Mouse (Mus musculus) naive thymus-derived CD4-positive, alpha-beta T cell, adult 2 months (primary cell): Measurements from ENCODE around the gene 2010111I01Rik.
"Not testable (repeated sequence)": the region's sequence is repeated elsewhere in the genome, so short reads cannot be mapped to it uniquely, and the experiment has no call there.

Experiments
- DNase-seq: peaks from one replicate; pipeline ENCODE4 v3.0.0-alpha.2; 2011; ENCODE audit warnings: low read depth

Gene 2010111I01Rik

DNA sequence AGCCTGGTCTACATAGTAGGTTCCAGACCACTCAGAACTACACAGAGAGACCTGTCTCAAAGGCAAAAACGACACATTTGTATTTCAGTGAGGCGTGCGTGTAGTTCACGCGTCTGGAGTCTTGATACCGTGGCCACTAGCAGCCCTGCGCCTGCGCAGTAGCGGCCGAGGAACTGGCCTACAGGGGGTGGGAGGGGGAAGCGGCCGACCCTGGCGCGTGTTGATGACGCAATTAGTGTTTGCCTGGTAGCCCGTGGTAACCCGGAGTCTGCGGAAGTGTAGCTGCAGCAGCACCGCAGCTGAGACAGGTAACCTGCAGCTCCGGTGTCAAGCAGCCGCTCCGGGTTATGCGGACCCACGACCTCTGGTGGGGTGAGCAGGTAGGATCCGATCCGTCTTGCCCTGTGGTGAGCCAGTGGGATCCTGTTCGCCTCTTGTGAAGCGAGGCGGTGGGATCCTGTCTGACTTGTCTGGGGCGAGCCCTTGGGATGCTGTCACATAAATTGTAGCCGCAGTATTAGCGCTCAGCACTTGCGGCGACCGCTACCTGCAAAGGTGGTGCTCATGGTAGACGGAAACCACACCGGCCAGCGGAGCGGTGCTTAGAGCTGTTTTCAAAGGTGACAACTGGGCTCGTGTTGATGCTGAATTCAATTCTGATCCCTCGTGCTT lies at the start of gene 2010111I01Rik:
2010111I01Rik (plus strand) TSS at position 254 of the 672 bp plus-strand sequence.
- DNase-seq, result peak; percentile 99

DNA sequence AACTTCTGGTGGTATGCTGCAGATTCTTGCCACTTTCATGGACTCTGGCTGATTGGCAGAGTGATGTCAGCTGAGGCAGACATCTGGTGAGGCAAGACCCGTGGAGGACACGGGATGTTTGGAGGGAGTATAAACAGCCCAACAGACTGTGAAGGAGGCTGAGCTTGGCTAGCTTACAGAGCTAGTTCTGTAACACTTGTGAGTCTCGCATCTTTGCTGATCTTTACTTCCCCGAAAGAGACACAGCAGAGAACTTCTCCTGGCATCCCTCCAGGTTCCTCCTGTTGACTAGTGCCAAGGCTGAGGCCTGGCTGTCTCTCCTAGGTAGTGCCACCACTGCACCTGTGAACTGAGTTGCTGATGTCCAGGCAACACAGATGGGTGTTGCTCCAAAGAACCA lies 48.0 kb upstream of the 2010111I01Rik start:
- DNase-seq, result no peak

DNA sequence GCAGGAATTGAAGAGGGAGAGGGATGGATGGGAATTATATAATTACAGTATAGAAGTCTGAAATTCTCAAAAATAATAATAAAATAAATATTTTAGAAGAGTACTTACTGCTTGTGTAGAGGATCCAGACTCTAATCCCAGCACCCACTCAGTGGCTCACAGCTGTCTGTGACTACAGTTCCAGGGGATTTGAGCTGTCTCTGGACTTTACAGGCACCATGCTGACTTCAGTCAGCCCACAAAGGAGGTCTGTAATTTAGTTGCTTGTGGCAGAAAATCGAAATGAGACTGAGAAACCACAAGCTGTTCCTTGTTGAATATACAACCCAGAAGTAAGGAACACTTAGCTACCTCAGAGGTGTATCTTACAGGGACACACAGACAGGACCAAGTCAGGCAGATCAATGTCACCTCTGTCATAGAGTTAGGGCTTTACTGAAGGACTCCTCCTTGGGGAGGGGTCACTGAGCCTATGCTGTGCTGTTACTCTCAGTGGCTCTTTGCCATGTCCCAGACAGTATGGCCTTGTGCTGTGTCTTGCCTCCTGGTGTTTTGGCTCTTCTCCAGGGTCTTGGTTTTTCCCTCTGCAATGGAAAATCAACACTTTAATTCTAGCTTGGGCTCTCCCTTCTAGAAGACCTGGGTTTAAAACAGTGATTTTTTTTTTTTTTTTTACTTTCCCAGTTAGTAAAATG lies 47.1 kb upstream of the 2010111I01Rik start:
- no peak for DNase-seq

DNA sequence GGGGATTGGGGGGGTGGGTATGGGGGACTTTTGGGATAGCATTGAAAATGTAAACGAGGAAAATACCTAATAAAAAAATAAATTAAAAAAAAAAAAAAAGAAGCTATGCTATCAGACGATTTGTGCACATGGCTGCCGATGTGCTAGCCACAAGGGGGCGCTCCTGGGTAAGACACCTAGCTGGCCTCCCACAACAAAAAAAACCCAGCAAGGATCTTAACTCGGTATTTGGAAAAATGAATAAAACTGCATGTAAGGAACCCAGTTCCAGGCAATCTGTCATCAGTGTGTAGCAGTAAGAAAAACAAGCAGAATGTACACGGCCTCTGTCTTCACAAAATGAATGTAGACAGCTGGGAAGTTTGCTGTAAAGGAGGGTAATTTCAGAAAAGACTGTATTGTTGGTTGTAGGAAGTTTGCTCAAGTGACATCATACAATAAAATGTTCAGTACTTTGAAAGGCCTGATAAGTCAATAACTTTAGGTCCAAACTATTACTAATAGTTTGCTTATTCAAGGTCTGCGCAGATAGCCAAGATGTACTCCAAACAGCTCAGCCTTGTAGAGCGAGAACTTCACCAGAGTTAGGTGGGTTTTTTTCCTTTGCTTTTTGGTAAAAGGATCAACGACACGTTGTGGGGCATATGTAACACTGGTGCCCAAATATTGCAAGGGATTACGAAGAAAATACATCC lies 44.9 kb upstream of the 2010111I01Rik start:
- peak; percentile 78 for DNase-seq

DNA sequence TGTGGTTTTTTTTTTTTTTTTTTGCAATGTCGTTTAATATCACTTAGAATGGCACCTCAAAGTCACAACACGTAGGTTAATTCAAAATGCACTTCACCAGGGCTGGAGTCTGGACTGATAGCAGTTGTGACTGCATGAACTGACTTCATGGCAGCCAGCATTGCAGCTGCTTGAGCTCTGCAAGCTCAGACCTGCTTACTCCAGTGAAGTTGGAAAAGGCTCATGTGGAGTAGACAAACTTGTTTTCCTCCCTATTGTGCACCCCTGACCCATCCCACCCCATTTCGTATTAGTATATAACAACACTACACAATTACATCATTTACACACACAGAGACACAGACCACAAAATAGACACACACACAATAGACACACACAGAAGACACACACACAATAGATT lies 42.0 kb upstream of the 2010111I01Rik start:
- no peak for DNase-seq

DNA sequence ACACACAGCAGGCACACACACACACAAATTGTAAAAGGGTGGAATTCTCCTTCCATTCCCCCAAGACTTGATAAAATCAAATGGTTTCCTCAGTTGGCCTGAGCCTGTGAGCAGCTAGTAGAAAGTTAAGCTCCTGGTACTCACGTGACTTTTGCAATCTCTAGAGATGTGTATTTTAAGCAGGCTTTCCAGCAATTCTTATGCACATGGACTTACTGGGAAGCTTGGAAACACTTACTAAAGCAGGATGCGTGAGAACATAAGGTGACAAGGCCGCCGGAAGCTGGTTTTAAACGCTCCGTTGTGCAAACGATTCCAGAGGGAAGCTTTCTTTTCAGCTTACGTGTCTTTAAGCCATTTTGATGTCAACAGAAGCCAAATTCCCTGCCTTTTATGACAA lies 41.5 kb upstream of the 2010111I01Rik start:
- DNase-seq, result no peak

DNA sequence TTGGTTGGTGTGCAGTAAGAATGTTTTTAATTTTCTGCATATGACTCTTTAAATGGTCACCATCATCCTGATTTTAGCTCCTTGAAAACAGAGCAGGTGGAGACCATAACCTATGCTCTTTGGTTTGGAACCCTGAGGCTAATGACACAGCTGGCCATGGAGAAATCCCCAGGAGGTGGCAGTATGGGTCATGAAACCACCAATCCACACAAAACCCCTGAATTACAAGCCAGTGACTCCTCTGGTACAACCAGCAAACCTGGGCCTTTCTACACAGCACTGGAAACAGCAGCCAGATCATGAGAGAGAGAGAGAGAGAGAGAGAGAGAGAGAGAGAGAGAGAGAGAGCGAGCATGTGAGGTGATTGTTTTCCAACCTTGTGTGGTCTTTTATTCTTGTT lies 38.2 kb upstream of the 2010111I01Rik start:
- peak; percentile 20 for DNase-seq

DNA sequence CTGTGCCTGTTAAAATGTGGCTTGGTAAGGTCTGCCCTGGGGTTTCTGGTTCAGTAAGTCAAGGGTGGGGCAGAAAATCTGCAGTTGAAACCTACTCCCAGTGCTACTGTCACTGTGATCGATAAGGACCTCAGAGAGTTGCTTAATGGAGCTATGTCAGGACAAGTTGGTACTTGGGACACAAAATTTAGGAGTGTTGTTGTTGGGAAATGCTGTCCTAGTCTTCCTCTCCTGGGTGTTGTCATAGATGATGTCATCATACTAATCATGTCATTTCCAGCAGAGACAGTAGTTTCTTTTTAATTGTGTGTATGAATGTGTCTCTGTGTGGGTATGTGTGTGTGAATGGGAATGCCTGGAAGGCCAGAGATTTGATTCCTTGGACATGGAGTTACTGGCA lies 37.2 kb upstream of the 2010111I01Rik start:
- DNase-seq, result no peak

DNA sequence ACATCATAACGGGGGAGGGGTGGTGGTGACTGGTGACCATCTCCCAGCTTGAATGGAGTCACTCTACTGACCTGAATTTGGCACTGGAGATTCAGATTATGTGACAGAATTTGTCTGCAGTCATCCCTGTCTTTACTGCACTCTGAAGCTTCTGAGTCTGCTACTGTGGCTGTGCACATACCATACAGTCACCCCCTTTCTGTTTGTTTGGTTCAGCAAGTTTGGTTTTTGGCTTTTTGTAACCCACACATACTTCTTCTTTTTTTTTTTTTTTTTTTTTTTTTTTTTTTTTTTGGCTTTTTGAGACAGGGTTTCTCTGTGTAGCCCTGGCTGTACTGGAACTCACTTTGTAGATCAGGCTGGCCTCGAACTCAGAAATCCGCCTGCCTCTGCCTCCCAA lies 35.5 kb upstream of the 2010111I01Rik start:
- not testable (repeated sequence) for DNase-seq

DNA sequence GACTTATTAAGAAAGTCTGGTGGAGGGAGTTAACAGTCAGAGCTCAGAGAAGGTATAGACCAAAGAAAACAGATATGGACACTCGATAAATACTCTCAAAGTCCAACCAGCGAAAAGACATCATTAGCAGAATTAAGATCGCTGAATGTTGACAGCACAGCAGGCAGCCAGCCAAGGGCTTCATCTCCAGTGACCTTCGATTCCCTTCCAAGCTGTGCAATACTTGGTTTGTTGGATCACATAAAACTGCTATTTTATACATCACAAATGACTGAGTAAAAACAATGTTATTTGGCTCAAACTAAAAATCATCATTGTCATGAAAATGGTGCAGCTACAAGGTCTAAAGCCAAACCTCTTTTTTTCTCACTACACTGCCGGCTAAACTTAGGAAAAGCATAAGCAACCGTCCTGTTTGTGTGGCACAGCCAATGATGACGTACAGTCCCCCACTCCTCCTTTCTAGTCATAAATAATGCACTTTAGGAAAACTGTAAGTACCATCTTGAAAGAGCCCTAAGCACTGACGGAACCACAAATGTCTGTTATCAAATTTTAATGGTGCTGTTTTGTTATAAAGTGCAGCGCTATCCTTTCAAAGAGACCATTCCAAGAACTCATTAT lies 34.8 kb upstream of the 2010111I01Rik start:
- no peak for DNase-seq

DNA sequence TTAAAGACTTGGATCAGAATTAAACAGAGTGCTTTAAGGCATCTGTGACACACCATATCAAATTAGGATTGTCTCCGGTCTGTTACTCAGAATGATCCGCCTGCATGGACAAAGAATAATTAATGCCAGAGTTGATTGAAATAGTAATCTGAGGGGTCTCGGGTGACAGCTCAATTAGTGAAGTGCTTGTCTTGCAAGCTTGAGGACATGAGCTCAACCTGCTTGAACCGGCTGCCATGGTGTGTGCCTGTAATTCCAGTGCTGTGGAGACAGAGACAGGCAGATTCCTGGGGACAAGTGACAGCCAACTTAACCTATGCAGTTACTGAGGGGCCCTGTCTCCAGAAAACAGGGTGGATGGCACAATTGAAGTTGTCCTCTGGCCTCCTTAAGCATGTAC lies 32.2 kb upstream of the 2010111I01Rik start:
- DNase-seq, result no peak

DNA sequence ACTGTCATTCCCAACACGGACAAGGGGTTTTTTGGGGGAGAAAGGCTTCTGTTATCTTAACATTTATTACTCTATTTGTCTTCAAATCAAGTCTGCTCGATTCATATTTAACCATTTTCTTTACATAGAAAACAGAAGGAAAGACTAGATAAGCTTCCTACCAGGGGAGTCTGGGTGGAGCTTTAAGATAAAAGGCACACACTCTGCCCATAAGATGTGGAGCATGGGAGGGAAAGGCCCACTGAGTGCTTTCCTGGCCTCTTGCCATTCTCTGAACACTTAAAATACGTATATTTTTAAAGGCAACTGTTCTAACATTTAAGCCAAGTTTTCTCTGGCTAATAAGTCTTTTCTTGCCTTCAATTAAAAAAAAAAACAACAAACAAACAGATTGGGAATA lies 25.3 kb upstream of the 2010111I01Rik start:
- DNase-seq, result no peak

DNA sequence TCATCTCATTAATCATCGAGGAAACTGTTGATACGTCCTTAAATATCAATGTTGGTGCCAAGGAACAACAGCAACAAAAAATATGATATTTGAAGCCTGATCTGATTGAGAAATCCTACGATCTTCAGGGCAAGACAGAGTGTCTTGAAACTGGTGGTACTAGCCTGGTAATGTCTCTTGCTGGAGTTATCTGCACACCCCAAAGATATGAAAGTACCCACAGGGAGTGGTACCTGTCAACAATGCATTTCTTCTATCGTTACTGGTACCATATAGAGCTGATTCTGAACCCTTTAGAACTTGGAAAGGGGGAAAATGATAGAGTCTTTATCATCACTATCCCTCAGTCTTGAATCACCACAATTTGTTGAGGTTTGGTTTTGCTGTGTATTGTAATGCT lies 24.9 kb upstream of the 2010111I01Rik start:
- no peak for DNase-seq

DNA sequence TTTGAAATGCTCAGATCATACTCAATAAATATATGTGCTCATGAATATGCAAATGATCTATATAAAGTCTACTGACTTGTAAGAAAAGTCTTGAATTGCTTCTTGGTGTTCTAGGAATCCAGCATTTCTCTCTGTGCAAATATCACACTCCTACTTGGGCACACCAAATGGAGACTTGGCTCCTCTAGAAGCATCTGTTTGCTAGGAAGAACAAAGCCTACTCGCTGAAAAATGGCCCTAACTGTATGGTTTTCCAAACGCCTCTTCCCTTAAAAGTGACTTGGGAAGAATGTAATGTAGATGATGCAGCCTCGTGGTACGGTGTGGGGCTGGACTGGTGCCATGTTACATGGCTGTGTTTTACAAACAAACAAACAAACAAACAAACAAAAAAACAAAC lies 24.0 kb upstream of the 2010111I01Rik start:
- no peak for DNase-seq

DNA sequence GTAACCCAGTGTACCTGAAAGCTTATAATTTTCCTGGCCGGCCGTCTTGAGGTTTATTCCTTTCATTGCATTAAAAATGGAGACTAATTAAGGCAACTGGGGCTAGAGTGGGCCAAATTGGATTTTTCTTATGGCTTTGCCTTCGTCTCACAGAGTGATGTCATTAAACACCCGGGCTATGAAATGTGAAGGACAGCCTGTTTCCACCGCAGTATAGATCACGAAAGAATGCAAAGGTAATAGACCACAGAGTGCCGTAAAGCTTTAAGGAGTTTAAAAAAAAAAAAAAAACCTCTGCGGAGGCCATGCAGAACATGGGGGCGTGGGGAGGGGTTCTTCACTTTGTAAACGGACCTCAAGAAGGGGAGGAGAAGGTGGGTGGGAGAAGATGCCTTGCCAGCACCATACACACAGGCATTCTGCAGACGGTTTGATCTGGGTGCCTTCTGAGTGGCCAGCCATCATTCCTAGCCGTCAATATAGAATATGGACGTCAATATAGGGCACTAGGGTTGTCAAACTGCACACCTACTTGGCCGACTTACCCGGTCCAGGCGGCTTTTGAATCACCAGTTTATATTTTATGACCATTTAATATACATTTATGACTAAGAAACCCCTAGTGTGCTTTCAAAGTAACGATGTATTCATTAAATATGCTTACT lies 23.2 kb upstream of the 2010111I01Rik start:
- DNase-seq, result no peak

DNA sequence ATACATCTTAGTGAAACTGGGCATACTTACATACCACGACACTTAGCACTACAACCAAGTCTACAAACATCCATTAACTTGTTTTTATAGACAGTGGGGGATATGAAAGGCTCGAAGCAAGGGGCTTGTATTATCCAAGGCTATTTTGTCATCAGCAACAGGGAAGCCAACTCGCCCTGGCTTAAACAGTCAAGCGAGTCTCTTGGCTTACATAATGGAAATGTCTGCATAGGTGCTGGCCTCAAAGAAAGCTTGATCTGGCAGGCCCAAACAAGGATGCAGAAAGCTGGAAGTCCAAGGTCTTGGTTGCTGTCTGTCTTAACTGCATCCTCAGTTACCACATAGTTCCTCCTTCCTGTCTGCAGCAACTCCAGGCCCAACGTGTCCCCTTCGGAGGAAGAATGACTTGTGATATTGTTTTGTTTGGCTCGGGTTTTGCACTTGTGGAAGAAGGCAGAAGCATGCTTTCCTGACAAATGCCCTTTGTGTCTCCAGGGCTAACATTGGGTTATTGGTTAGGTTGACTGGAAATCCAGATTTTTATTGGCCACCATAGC lies 21.3 kb upstream of the 2010111I01Rik start:
- DNase-seq, result no peak

DNA sequence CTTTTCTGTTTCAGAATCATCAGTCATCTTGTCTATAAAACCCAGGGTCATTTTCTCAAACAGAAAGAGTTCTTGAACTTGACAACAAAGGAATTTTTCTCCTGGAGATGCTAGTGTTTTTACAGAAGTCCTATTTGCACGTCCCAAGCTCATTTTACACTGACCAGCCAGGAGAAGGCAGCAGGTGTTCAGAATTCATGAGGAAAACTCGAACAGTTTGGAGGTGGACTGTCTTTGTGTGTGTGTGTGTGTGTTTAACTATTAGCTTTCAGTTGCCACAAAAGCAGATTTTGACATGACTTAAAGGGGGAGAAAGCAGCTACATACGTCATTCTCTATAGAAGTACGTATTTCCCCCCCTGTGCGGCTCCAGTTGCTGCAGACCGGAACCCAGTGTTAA lies 20.6 kb upstream of the 2010111I01Rik start:
- no peak for DNase-seq

DNA sequence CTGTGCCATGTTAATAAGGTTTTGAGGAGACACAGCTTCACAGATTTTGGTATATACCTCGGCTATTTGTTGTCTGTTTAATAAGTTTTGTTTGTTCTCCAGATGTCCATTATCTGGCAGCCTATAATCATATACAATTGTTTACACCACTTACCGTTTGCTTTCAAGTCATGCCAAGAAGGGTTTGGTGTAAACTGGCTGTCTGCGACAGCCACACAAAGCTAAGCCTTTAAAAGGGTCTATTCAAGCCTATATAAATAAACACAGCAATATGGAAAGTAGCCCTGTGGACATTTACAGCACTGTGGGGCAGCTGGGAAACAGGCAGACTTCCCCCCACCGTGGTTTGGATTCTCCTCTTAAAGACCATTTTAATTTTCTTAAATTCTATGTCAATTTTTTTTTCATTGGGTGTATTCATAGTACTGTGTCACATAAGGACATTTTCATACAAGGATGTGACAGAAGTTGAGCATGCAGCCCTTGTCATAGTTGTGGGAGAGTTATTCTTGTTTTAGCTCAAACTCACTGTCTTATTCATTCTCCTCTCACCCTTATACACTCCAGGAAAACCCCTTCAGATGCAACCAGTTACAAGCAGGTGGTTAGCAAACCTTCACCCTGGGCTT lies 15.0 kb upstream of the 2010111I01Rik start:
- DNase-seq, result no peak

DNA sequence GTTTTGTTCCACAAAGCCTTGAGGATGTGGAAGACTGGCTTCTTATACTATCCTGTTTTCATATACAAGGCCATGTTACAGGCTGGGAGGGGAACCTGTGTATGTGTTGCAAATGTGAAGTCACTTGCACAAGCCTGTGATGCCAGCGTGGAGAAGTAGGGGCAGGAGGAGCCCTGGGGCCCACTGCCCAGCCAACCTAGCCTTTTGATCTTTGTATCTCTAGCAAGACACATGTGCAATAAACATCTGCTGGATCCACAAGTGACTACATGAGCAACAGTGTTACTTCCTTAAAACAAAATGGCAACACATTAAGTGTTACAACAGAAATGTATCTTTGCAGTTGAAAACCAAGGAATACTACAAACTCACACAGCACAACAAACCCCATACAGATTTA lies 13.1 kb upstream of the 2010111I01Rik start:
- no peak for DNase-seq

DNA sequence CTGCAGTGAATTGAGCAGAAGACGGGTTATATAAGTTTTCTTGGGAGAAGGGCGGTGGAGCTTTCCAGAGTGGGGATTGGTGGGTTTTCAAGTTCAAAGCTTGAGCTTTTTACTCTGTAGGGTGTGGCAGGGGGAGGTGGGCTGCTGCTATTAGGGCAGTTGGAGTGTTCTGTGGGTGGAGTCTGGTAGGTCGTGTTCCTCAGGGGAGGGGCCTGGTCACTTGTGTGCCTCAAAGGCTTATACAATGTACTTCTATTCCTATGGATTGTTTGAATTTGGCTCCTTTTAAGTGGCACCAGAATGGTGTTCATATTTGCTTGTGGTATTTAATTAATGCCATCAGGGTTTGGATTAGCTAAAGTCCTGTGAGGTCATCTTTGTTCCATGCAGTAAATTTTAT lies 12.6 kb upstream of the 2010111I01Rik start:
- DNase-seq, result no peak

DNA sequence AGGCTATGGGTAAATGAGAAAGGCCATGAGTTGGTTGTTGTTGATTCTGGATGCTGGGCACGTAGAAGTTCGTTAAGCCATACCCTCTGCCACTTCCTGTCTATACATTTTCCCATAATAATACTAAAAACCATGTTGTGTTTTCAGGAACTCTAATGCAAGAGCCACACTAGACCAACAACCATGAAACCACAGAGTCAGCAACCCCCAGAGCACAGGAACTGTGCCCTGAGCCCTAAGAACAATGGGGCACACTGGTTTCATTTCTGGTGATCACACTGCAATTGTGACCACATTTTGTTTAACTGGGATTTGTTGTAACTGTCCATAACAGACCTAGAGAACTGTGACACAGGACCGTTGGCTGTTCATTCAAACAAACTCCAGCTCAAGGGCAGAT lies 12.1 kb upstream of the 2010111I01Rik start:
- DNase-seq, result no peak
